In the genomic region with DNA sequence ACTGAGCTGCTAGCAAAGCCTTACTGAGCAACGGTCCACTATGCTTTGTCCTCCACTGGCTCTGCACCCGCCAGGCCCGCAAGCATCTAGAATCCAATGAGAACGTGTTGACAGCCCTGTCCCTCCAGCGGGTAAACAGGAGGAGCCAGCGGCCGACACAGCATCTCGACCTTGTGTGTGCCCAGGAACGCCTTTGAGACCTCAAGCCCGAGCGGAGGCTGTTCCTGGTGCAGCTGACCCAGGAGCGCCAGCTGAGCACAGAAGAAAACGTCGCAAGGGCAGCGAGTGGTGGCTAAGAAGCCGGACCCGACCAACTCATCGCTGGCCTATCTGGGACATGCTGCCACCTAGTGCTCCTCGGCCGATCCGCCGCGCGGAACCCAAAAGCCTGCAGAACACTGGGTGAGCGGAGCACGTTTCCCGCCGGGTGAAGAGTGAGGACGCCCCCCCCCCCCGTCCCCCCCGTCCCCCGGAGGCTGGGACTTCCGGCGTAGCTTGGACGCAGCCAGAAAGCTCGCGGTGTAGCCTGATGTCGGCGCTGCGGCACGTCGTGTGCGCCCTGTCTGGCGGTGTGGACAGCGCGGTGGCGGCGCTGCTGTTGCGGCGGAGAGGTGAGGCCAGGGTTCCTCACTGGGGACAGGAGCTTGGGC, we compare ENCODE assay signal across 8 mouse cellular contexts. TPM values are rescaled to one million over a fixed set of nuclear protein-coding genes. Genes with fewer than 3 reads are reported as not detected.
DNase-seq lines count a peak whose midpoint lies in the region; ATAC-seq and TF ChIP-seq lines count a peak whose summit lies in the region.

Trmu (plus strand) TSS at position 465 of the 650 bp plus-strand sequence.

- peak; percentile 86 for ATAC-seq in G1E (ENCODE audit: extremely low read depth, insufficient number of reproducible peaks, low FRiP score, poor library complexity, severe bottlenecking)
- peak; percentile 98 for ATAC-seq in forebrain, postnatal 0 days
- peak; percentile 94 for ATAC-seq in lung, embryonic 15.5 days (ENCODE audit: borderline replicate concordance, extremely low read depth, low FRiP score, low TSS enrichment)

- WGBS in forebrain, postnatal 0 days, result 5% methylated on average over 46 of the region's 50 CpGs
- WGBS in lung, embryonic 15.5 days, result under 1% methylated on average over 50 of the region's 50 CpGs

- H3K9ac ChIP-seq in forebrain, postnatal 0 days, result peak within 1 kb of the TSS; percentile 87
- peak within 1 kb of the TSS; percentile 83 for H3K9ac ChIP-seq in lung, embryonic 15.5 days

- H3K4me1 ChIP-seq in G1E (ENCODE audit: insufficient read depth, low read depth, low read length), result peaks cover 26% of the 10 kb centered on the region
- H3K4me1 ChIP-seq in forebrain, postnatal 0 days (ENCODE audit: insufficient read depth), result peaks cover 7% of the 10 kb centered on the region; the same call in 1 of the 2 replicates
- H3K4me1 ChIP-seq in lung, embryonic 15.5 days, result peaks cover 14% of the 10 kb centered on the region

- H3K27me3 ChIP-seq in G1E (ENCODE audit: insufficient read depth, low read length), result no peaks in the 10 kb centered on the region
- no peaks in the 10 kb centered on the region for H3K27me3 ChIP-seq in forebrain, postnatal 0 days (ENCODE audit: insufficient read depth, low read length)
- H3K27me3 ChIP-seq in lung, embryonic 15.5 days, result no peaks in the 10 kb centered on the region

- peak within 1 kb of the TSS; percentile 90 for H3K27ac ChIP-seq in forebrain, postnatal 0 days (ENCODE audit: low read depth, low read length)
- peak within 1 kb of the TSS; percentile 88 for H3K27ac ChIP-seq in lung, embryonic 15.5 days

- no peak for TF ChIP-seq CTCF in G1E (IDR thresholded peaks at IDR 0.05; ENCODE audit: low read depth, low read length)
- peak; percentile 76 for TF ChIP-seq CTCF in forebrain, postnatal 0 days (IDR thresholded peaks at IDR 0.05; ENCODE audit: low read depth)

- H3K4me2 ChIP-seq in forebrain, postnatal 0 days (ENCODE audit: low read depth), result peak within 1 kb of the TSS; percentile 85
- H3K4me2 ChIP-seq in lung, embryonic 15.5 days, result peak within 1 kb of the TSS; percentile 81

- peak within 1 kb of the TSS; percentile 84 for H3K4me3 ChIP-seq in G1E (ENCODE audit: low read depth, low read length)
- H3K4me3 ChIP-seq in forebrain, postnatal 0 days (ENCODE audit: low read depth, low read length), result peak within 1 kb of the TSS; percentile 81
- H3K4me3 ChIP-seq in lung, embryonic 15.5 days, result peak within 1 kb of the TSS; percentile 87

- DNase-seq in G1E (ENCODE audit: low spot score), result peak; percentile 94
- DNase-seq in cerebellum, adult 18-20 months, result peak; percentile 92
- DNase-seq in forebrain, postnatal 0 days, result peak; percentile 96
- peak; percentile 93 for DNase-seq in heart, postnatal 4 days
- DNase-seq in layer of hippocampus, adult 8-10 months (ENCODE audit: low spot score in 2 of 2), result peak; percentile 87 to 94
- DNase-seq in ovary, adult 18-20 months (ENCODE audit: low spot score), result peak; percentile 88
- DNase-seq in thymus, postnatal 0 days (ENCODE audit: low spot score), result peak; percentile 92

- H3K9me3 ChIP-seq in G1E (replicated peaks), result no peaks in the 10 kb centered on the region
- no peaks in the 10 kb centered on the region for H3K9me3 ChIP-seq in forebrain, postnatal 0 days (ENCODE audit: low read length)
- H3K9me3 ChIP-seq in lung, embryonic 15.5 days, result no peaks in the 10 kb centered on the region

- H3K36me3 ChIP-seq in G1E (replicated peaks), result peaks cover 72% of the 10 kb centered on the region
- peaks cover 16% of the 10 kb centered on the region for H3K36me3 ChIP-seq in forebrain, postnatal 0 days (ENCODE audit: insufficient read depth)
- H3K36me3 ChIP-seq in lung, embryonic 15.5 days, result peaks cover 42% of the 10 kb centered on the region

RNA-seq across cellular contexts. Expression of gene Trmu, which starts in this region (rescaled TPM):
- total RNA-seq in G1E (2014; fragmentation: Nextera tagmentation) (10.6 and 21.2 TPM in 2 replicates), G1E (2017) (28.6 and 30.5 TPM in 2 replicates)
- 41.1 TPM in 2 replicates for polyA plus RNA-seq in G1E (2012)
- total RNA-seq in forebrain, postnatal 0 days (2014; rRNA removed), result 32.3 and 38.9 TPM in 2 replicates
- polyA plus RNA-seq in forebrain, postnatal 0 days (2015; fragmentation: Nextera tagmentation; extraction: Ambion mirVana), result 29.0 and 31.4 TPM in 2 replicates
- 10 to 100 TPM; 27.4 to 29.4 TPM for total RNA-seq in heart, postnatal 4 days (2021)
- total RNA-seq in layer of hippocampus, adult 8-10 months (2022), result 10 to 100 TPM; 31.0 to 40.1 (median 35.9) TPM
- polyA plus RNA-seq in lung, embryonic 15.5 days (2015; fragmentation: Nextera tagmentation; extraction: Ambion mirVana), result 35.4 and 40.5 TPM in 2 replicates
- 33.9 and 34.3 TPM in 2 replicates for polyA plus RNA-seq in thymus, postnatal 0 days (2015; fragmentation: Nextera tagmentation; extraction: Ambion mirVana)

Comparison
In these comparisons a context has a peak if more than half of its experiments do, and no peak if none do; other contexts are left out.
1. Peak in every context shown above with its lines: DNase-seq, ATAC-seq, H3K4me3 ChIP-seq and H3K27ac ChIP-seq.